Mouse (Mus musculus): ENCODE measurements around the gene Chn1. TPM values are rescaled to one million over a fixed set of nuclear protein-coding genes. Genes with fewer than 3 reads are reported as not detected.
A peak's percentile ranks its signal among the peaks of the same experiment; 100 is the strongest.

Gene Chn1
- polyA plus RNA-seq, 1 experiment from 2014 or later, result 53.7 TPM

- Histone ChIP-seq H3K4me1 (replicated peaks; ENCODE audit: control insufficient read depth, insufficient read depth, low read length) (no peaks in the 10 kb centered on the region), H3K27me3 (ENCODE audit: control insufficient read depth, insufficient read depth, low read depth, low read length) (no peaks in the 10 kb centered on the region), H3K27ac (ENCODE audit: low read length) (no peak overlapping the region), H3K9me3 (ENCODE audit: control insufficient read depth, low read length) (no peaks in the 10 kb centered on the region), H3K4me2 (ENCODE audit: low read depth, low read length) (no peak overlapping the region), H3K36me3 (ENCODE audit: control insufficient read depth, insufficient read depth, low read length) (no peaks in the 10 kb centered on the region), H3K4me3 (ENCODE audit: low read length) (no peak overlapping the region), H3K9ac (ENCODE audit: low read length) (no peak overlapping the region)
- no peak for ATAC-seq (ENCODE audit: low read depth)
Measured at GRCm38 (mm10) chr2:73712481-73712880, 62.7 kb downstream of the Chn1 start.

GRCm38 (mm10) chr2:73693045-73693444 is 82.1 kb downstream of the Chn1 start:
- Histone ChIP-seq H3K4me3 (ENCODE audit: low read length) (no peak overlapping the region), H3K9me3 (ENCODE audit: control insufficient read depth, low read length) (no peaks in the 10 kb centered on the region), H3K27me3 (ENCODE audit: control insufficient read depth, insufficient read depth, low read depth, low read length) (no peaks in the 10 kb centered on the region), H3K9ac (ENCODE audit: low read length) (no peak overlapping the region), H3K27ac (ENCODE audit: low read length) (no peak overlapping the region), H3K4me1 (replicated peaks; ENCODE audit: control insufficient read depth, insufficient read depth, low read length) (no peaks in the 10 kb centered on the region), H3K36me3 (ENCODE audit: control insufficient read depth, insufficient read depth, low read length) (no peaks in the 10 kb centered on the region), H3K4me2 (ENCODE audit: low read depth, low read length) (no peak overlapping the region)
- no peak for ATAC-seq (ENCODE audit: low read depth)
- WGBS, result 51% methylated on average over 4 of the region's 4 CpGs

- H3K27ac ChIP-seq (ENCODE audit: low read length), result no peak overlapping the region
- ATAC-seq (ENCODE audit: low read depth), result no peak
- H3K27me3 ChIP-seq (ENCODE audit: control insufficient read depth, insufficient read depth, low read depth, low read length), result no peaks in the 10 kb centered on the region
- H3K4me2 ChIP-seq (ENCODE audit: low read depth, low read length), result no peak overlapping the region
- no peaks in the 10 kb centered on the region for H3K9me3 ChIP-seq (ENCODE audit: control insufficient read depth, low read length)
- no peak overlapping the region for H3K9ac ChIP-seq (ENCODE audit: low read length)
- no peaks in the 10 kb centered on the region for H3K36me3 ChIP-seq (ENCODE audit: control insufficient read depth, insufficient read depth, low read length)
- H3K4me3 ChIP-seq (ENCODE audit: low read length), result no peak overlapping the region
- 74% methylated on average over 6 of the region's 6 CpGs for WGBS
- H3K4me1 ChIP-seq (replicated peaks; ENCODE audit: control insufficient read depth, insufficient read depth, low read length), result no peaks in the 10 kb centered on the region
Measured at GRCm38 (mm10) chr2:73690783-73691604, 84.2 kb downstream of the Chn1 start.

- Histone ChIP-seq H3K36me3 (ENCODE audit: control insufficient read depth, insufficient read depth, low read length) (no peaks in the 10 kb centered on the region), H3K4me2 (ENCODE audit: low read depth, low read length) (no peak overlapping the region), H3K27ac (ENCODE audit: low read length) (no peak overlapping the region), H3K9me3 (ENCODE audit: control insufficient read depth, low read length) (no peaks in the 10 kb centered on the region), H3K4me1 (replicated peaks; ENCODE audit: control insufficient read depth, insufficient read depth, low read length) (peaks cover 9% of the 10 kb centered on the region), H3K27me3 (ENCODE audit: control insufficient read depth, insufficient read depth, low read depth, low read length) (no peaks in the 10 kb centered on the region), H3K9ac (ENCODE audit: low read length) (no peak overlapping the region), H3K4me3 (ENCODE audit: low read length) (no peak overlapping the region)
- no peak for ATAC-seq (ENCODE audit: low read depth)
- 31% methylated on average over 1 of the region's 1 CpGs for WGBS
Measured at GRCm38 (mm10) chr2:73682500-73682899, 92.6 kb downstream of the Chn1 start.

- WGBS, result 24% methylated on average over 1 of the region's 1 CpGs
- peak; percentile 95 for ATAC-seq (ENCODE audit: low read depth)
Measured at GRCm38 (mm10) chr2:73680425-73681027, 94.6 kb downstream of the Chn1 start.

GRCm38 (mm10) chr2:73668608-73669007 is 106.5 kb downstream of the Chn1 start:
- Histone ChIP-seq H3K27ac (ENCODE audit: low read length) (0 out of 2 replicates have a peak overlapping the region, but pooled peaks have one; percentile 1), H3K27me3 (ENCODE audit: control insufficient read depth, insufficient read depth, low read depth, low read length) (no peaks in the 10 kb centered on the region), H3K4me1 (replicated peaks; ENCODE audit: control insufficient read depth, insufficient read depth, low read length) (no peaks in the 10 kb centered on the region), H3K9ac (ENCODE audit: low read length) (0 out of 2 replicates have a peak overlapping the region, but pooled peaks have one; percentile 20), H3K4me2 (ENCODE audit: low read depth, low read length) (no peak overlapping the region), H3K36me3 (ENCODE audit: control insufficient read depth, insufficient read depth, low read length) (no peaks in the 10 kb centered on the region), H3K9me3 (ENCODE audit: control insufficient read depth, low read length) (no peaks in the 10 kb centered on the region), H3K4me3 (ENCODE audit: low read length) (no peak overlapping the region)
- peak; percentile 47; the same call in 1 of the 2 replicates for ATAC-seq (ENCODE audit: low read depth)
- WGBS, result 46% methylated on average over 4 of the region's 4 CpGs

More at GRCm38 (mm10) chr2:73680425-73681027, 94.6 kb downstream of the Chn1 start:
- H3K4me3 ChIP-seq (ENCODE audit: low read length), result no peak overlapping the region
- no peaks in the 10 kb centered on the region for H3K36me3 ChIP-seq (ENCODE audit: control insufficient read depth, insufficient read depth, low read length)
- peaks cover 9% of the 10 kb centered on the region for H3K4me1 ChIP-seq (replicated peaks; ENCODE audit: control insufficient read depth, insufficient read depth, low read length)
- no peak overlapping the region for H3K9ac ChIP-seq (ENCODE audit: low read length)
- no peaks in the 10 kb centered on the region for H3K9me3 ChIP-seq (ENCODE audit: control insufficient read depth, low read length)
- no peak overlapping the region for H3K4me2 ChIP-seq (ENCODE audit: low read depth, low read length)
- H3K27ac ChIP-seq (ENCODE audit: low read length), result no peak overlapping the region; the same call in 1 of the 2 replicates
- H3K27me3 ChIP-seq (ENCODE audit: control insufficient read depth, insufficient read depth, low read depth, low read length), result no peaks in the 10 kb centered on the region

- ATAC-seq (ENCODE audit: low read depth), result peak; percentile 21; the same call in 1 of the 2 replicates
- peaks cover 15% of the 10 kb centered on the region for H3K4me1 ChIP-seq (replicated peaks; ENCODE audit: control insufficient read depth, insufficient read depth, low read length)
- H3K27me3 ChIP-seq (ENCODE audit: control insufficient read depth, insufficient read depth, low read depth, low read length), result no peaks in the 10 kb centered on the region
- peak overlapping the region; percentile 55; the same call in 1 of the 2 replicates for H3K27ac ChIP-seq (ENCODE audit: low read length)
- H3K36me3 ChIP-seq (ENCODE audit: control insufficient read depth, insufficient read depth, low read length), result no peaks in the 10 kb centered on the region
- WGBS, result 93% methylated on average over 11 of the region's 11 CpGs
- H3K4me3 ChIP-seq (ENCODE audit: low read length), result 0 out of 2 replicates have a peak overlapping the region, but pooled peaks have one; percentile 13
- H3K4me2 ChIP-seq (ENCODE audit: low read depth, low read length), result peak overlapping the region; percentile 45
- H3K9ac ChIP-seq (ENCODE audit: low read length), result no peak overlapping the region
- H3K9me3 ChIP-seq (ENCODE audit: control insufficient read depth, low read length), result no peaks in the 10 kb centered on the region
Measured at GRCm38 (mm10) chr2:73660566-73661134, 114.5 kb downstream of the Chn1 start.

GRCm38 (mm10) chr2:73659726-73660565 is 115.2 kb downstream of the Chn1 start:
- WGBS, result 35% methylated on average over 18 of the region's 18 CpGs
- peak overlapping the region; percentile 46 for H3K4me3 ChIP-seq (ENCODE audit: low read length)
- peak overlapping the region; percentile 16 for H3K9ac ChIP-seq (ENCODE audit: low read length)
- H3K27ac ChIP-seq (ENCODE audit: low read length), result peak overlapping the region; percentile 66
- H3K4me1 ChIP-seq (replicated peaks; ENCODE audit: control insufficient read depth, insufficient read depth, low read length), result peaks cover 18% of the 10 kb centered on the region
- peak overlapping the region; percentile 58 for H3K4me2 ChIP-seq (ENCODE audit: low read depth, low read length)
- H3K9me3 ChIP-seq (ENCODE audit: control insufficient read depth, low read length), result no peaks in the 10 kb centered on the region
- H3K27me3 ChIP-seq (ENCODE audit: control insufficient read depth, insufficient read depth, low read depth, low read length), result no peaks in the 10 kb centered on the region
- H3K36me3 ChIP-seq (ENCODE audit: control insufficient read depth, insufficient read depth, low read length), result no peaks in the 10 kb centered on the region
- ATAC-seq (ENCODE audit: low read depth), result peak; percentile 91

All from lung, embryonic 16.5 days (tissue).